Mouse (Mus musculus) cerebellum, adult 8-10 months (tissue): ENCODE results near the gene Kif20b.
A peak's percentile ranks its signal among the peaks of the same experiment; 100 is the strongest.

ENCODE experiments used
- DNase-seq: peaks from one replicate; pipeline ENCODE4 v3.0.0; 2022

Kif20b gene

DNA sequence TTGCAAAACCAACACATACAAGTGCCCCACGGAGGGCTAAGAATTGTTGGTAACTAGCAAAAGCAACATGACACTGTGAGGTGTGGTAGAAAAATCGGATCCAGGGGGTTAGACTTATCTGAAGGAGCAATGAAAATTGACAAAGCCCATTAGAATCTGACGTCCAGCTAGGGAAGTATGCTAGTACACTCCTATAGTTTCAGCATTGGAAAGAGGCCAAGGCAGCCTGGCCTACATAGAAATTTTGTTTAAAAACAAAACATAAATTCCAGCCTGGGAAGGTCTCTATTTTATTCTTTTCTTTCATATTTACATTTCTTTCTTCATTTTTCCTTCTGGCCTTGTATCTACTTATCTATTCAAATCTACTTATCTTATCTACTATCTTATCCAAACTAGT lies 1.6 kb upstream of the Kif20b start:
- DNase-seq, result no peak

DNA sequence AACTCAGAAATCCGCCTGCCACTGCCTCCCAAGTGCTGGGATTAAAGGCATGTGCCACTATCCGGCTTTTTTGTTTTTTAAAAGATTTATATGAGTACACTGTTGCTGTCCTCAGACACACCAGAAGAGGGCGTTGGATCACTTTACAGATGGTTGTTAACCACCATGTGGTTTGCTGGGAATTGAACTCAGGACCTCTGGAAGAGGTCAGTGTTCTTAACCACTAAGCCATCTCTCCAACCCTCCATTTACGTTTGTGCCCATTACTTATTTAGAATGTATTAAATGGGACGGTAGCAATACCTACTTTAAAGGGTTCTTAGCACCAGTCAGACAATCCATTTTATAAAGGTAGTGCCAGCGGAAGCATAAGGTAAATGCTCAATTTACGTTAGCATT lies 909 bp upstream of the Kif20b start:
- peak; percentile 7 for DNase-seq

- no peak for DNase-seq
These were observed 422 bp downstream of the Kif20b start for GRCm38 (mm10) chr19:34922603-34922963.

DNA sequence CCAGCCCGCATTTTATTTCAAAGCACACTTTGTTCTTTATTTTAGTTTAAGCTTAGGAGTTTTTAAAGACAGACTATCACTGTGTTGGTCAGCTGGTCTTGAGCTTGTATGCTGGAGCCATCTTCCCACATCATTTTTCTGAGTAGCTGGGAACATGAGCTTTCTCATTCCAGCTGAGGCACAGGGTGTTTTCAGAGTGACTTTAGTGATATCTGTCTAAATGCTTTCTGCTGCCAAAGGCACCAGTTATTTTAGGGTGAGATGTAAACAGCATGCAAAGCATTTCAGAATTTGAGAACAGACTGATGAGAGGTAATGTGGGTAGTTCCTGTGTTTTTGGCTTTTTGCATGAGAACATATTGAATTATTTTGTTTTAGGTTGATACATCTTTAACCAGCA lies 25.0 kb downstream of the Kif20b start:
- no peak for DNase-seq

GRCm38 (mm10) chr19:34953842-34954541 lies 31.8 kb downstream of the Kif20b start:
- DNase-seq, result peak; percentile 1

- DNase-seq, result no peak
These were observed 37.2 kb downstream of the Kif20b start for GRCm38 (mm10) chr19:34959369-34959768.

- peak; percentile 37 for DNase-seq
These were observed 62.6 kb downstream of the Kif20b start for GRCm38 (mm10) chr19:34984742-34985141.

- DNase-seq, result no peak
These were observed 68.3 kb downstream of the Kif20b start for GRCm38 (mm10) chr19:34990443-34990842.

DNA sequence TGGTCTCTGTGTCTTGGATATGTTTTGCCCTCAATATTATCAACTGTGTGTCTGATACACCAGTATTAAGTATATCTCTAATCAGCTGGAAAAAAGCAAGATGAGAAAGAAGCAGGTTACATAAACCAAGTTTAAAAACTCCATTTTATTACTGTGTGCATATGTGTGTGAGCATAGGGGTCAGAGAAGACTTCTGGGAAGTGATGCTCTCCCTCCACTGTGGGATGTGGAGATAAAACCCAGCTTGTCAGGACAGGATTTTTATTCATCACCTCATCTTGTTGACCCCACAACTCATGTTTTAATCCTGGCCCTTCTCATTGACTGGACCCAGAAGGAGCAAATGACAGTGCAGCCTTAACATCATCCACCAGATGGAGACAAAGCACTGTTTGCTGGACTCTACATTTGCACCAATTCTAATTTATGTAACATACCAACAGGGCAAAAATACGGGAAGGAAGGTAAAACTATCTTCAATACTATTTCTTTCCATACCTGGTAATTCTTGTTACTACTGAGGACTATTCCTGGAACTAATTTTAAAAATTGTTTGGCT lies 70.9 kb downstream of the Kif20b start:
- peak; percentile 32 for DNase-seq

DNA sequence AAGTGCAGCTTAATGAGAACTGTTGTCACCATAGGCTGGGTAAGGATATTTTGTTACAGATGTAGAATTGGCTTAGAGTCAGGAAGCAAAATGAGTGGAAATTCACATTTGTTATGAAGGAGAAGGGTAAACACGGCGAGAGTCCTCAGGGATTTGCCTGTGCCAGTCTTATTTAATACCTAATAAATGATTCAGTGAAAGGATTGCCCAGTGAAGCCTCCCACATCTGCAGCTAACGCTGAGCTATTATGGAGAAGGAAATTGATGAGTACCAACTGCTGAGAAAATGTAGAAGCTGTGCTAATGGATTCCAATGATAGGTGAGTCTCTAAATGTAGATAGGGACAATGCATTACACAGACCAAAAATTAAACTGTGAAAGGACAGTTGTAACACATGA lies 92.9 kb downstream of the Kif20b start:
- DNase-seq, result no peak

- no peak for DNase-seq
These were observed 95.5 kb downstream of the Kif20b start for GRCm38 (mm10) chr19:35017474-35018208.

DNA sequence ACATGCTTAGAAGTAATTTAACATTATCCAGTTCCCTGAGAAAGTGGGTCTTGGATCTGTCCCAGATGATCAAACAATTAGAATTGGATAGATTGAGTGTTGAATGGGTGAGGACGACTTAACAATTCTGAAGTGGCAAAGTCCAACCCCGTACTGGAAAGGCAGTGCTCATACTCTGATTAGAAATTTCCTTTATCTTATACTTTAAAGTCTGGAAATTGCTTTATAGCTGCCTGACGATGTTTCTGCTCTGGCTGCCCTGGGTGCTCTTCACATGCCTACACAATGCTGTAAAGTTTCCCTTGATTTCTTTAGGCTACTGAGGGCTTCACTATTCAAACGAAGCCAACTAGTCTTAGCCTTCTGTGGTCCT lies 96.0 kb downstream of the Kif20b start:
- DNase-seq, result no peak
